Mouse (Mus musculus) intestine, postnatal 0 days (tissue): ENCODE results near the gene Zfp768. TPM values are rescaled to one million over a fixed set of nuclear protein-coding genes. Genes with fewer than 3 reads are reported as not detected.
"Not testable (repeated sequence)": the region's sequence is repeated elsewhere in the genome, so short reads cannot be mapped to it uniquely, and the experiment has no call there.

Experiments used
- ATAC-seq: fragments of 200-750 bp; cut with Nextera tagmentation; 2 replicates; pipeline ENCODE4 v1.8.0; 2017; ENCODE audit warnings: mild to moderate bottlenecking, moderate TSS enrichment, moderate library complexity
- H3K27ac ChIP-seq: fragments of 300-500 bp; sonication (generic); 2 replicates; pipeline ENCODE4 v1.5.1; 2014; ENCODE audit warnings: mild to moderate bottlenecking, low read depth, low read length, moderate library complexity
- H3K27me3 ChIP-seq: fragments of 300-500 bp; sonication (generic); replicated peaks from 2 replicates; pipeline ENCODE4 v1.6.1; 2014; ENCODE audit warnings: low read length, mixed read lengths; ENCODE audit not compliant: control insufficient read depth, insufficient read depth
- H3K36me3 ChIP-seq: fragments of 300-500 bp; sonication (generic); 2 replicates; pipeline ENCODE4 v1.6.1; 2014; ENCODE audit warnings: mild to moderate bottlenecking, moderate library complexity; ENCODE audit not compliant: control insufficient read depth, insufficient read depth
- H3K4me1 ChIP-seq: fragments of 300-500 bp; sonication (generic); replicated peaks from 2 replicates; pipeline ENCODE4 v1.6.1; 2014; ENCODE audit warnings: antibody characterized with exemption, low read length, mixed read lengths; ENCODE audit not compliant: control insufficient read depth, insufficient read depth
- H3K4me2 ChIP-seq: fragments of 300-500 bp; sonication (generic); replicated peaks from 2 replicates; pipeline ENCODE4 v1.6.1; 2014; ENCODE audit warnings: low read depth, mild to moderate bottlenecking, moderate library complexity
- H3K4me3 ChIP-seq: fragments of 300-500 bp; sonication (generic); 2 replicates; pipeline ENCODE4 v1.5.1; 2014; ENCODE audit warnings: low read depth, low read length
- H3K9ac ChIP-seq: fragments of 300-500 bp; sonication (generic); 2 replicates; pipeline ENCODE4 v1.6.1; 2014; ENCODE audit warnings: mild to moderate bottlenecking, low read depth, low read length
- H3K9me3 ChIP-seq: fragments of 300-500 bp; sonication (generic); 2 replicates; pipeline ENCODE4 v1.6.1; 2016; ENCODE audit warnings: mixed run types; ENCODE audit not compliant: control insufficient read depth
- CTCF ChIP-seq: sonication (generic); IDR thresholded peaks from 2 replicates; pipeline ENCODE4 v1.5.1; 2016; ENCODE audit warnings: low read depth, mild to moderate bottlenecking, control low read depth, antibody characterized with exemption, moderate library complexity
- WGBS: fragments of 180-500 bp; shearing (Covaris S2); extraction: QIAGEN DNeasy Blood & Tissue Kit; methylation state at CpG from one replicate; pipeline ENCODE4 v1.1.7; 2014; 5-methylcytosine and 5-hydroxymethylcytosine counted together
- polyA plus RNA-seq: library from polyadenylated mRNA; unstranded; fragments of >200 nt; fragmentation: Nextera tagmentation; extraction: Ambion mirVana; gene quantifications from 2 replicates; pipeline ENCODE4 v1.2.1, GENCODE M21; 2015

Zfp768 gene
- polyA plus RNA-seq, 1 experiment from 2014 or later = 16.3 TPM

DNA sequence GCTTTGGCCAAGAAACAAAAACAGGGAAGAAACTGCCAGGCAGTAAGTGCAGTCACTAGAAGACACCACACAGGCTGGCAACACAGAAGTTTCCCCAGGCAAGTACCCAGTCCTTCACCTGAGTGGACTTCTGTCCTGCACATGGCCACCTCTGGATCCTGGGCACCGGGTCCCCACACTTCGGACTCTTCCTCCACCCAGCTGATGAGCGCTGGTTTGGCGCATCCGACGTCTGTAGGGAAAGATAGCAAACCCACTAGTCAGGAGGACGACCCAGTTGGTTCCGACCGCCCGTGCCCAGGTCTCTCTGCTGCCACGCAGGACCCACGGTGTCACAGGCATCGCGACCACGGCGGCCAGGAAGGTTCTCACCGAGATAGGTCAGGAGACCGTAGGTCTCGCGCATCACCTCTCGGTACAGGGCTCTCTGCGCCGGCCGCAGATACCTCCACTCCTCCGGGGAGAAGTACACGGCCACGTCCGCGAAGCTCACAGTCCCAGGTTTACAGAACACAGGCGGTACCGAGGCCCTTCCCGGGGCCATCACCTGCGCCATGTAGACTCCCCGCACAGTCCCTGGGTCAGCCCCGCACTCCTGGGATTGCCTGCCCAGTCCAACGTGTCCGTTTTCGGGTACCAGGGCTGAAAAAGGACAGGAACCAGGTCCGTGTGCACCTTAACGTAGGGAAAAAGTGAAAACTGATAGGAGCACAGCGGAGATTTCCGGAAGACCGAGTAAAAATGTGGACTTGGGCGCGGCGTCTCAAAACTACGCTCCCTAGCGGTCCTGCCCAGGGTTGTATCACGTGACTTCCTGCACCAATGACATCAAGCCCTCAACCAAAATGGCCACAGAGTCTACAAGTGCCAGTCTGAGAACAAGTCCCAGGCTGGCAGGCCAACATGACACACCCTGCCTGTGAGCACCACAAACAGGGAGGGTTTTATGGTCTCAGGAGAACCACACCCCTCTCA is 30.2 kb upstream of the Zfp768 start, which contains the start of gene Zfp747:
Gene Zfp747, minus strand, starts transcription at position 780 of the 975 bp plus-strand sequence.
- H3K4me2 ChIP-seq = peak within 1 kb of the TSS; percentile 79
- not testable (repeated sequence) for H3K27me3 ChIP-seq, H3K36me3 ChIP-seq, H3K4me1 ChIP-seq, H3K9me3 ChIP-seq
- peak; percentile 87 for TF ChIP-seq CTCF
- H3K9ac ChIP-seq = peak within 1 kb of the TSS; percentile 78
- peak; percentile 94 for ATAC-seq
- WGBS = under 1% methylated on average over 48 of the region's 49 CpGs
- H3K27ac ChIP-seq = peak within 1 kb of the TSS; percentile 90
- peak within 1 kb of the TSS; percentile 74 for H3K4me3 ChIP-seq

DNA sequence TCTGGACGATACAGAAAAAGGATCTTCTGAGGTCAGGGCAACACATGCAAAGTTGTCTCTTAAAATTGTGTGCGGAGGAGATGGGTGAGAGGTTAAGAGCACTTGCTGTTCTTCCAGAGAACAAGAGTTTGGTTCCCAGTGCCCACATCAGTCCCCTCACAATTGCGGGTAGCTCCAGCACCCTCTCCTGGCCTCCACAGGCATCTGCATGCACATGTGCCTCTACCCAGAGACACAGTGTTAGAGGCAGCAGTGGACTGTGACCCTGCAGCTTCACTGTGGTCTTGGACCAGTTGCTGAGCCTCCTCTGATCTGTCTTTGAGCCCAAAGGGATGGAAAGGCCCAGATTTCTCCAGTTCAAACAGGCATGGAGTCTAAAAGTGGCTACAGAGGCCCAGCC is 26.5 kb upstream of the Zfp768 start:
- H3K27me3 ChIP-seq, H3K9ac ChIP-seq, H3K9me3 ChIP-seq, H3K4me1 ChIP-seq, H3K4me2 ChIP-seq, H3K27ac ChIP-seq, H3K4me3 ChIP-seq, ATAC-seq: not testable (repeated sequence)
- WGBS = 89% methylated on average over 3 of the region's 3 CpGs
- peak; percentile 55 for TF ChIP-seq CTCF
- peaks cover 12% of the 10 kb centered on the region; the same call in 1 of the 2 replicates for H3K36me3 ChIP-seq

DNA sequence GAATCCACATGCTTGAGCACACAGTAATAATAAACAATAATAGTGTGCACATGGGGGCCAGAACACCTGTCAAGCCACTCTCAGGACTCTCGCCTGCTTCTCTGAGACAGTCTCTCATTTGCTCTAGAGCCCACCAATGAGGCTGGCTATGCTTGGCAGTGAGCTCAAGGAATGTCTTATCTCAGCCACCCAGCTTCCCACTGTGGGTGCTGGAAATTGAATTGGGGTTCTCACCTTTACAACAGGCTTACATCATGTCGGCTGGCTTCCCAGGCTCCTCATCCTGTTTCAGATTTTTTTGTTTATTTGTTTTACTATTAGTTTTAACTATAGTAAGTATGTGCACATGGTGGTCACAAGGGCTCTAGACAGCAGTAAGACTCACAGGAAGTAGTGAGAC is 25.8 kb upstream of the Zfp768 start:
- Histone ChIP-seq H3K4me3 (no peak overlapping the region), H3K27me3 (no peaks in the 10 kb centered on the region), H3K36me3 (peaks cover 12% of the 10 kb centered on the region; the same call in 1 of the 2 replicates), H3K27ac (no peak overlapping the region), H3K4me2 (no peak overlapping the region), H3K4me1 (no peaks in the 10 kb centered on the region), H3K9ac (no peak overlapping the region), H3K9me3 (no peaks in the 10 kb centered on the region)
- no peak for TF ChIP-seq CTCF
- no peak for ATAC-seq
- 75% methylated on average over 2 of the region's 2 CpGs for WGBS

GRCm38 (mm10) chr7:127366249-127366648 is 20.9 kb upstream of the Zfp768 start:
- H3K27me3 ChIP-seq = no peaks in the 10 kb centered on the region
- H3K36me3 ChIP-seq = 0 out of 2 replicates have a peak, but pooled peaks cover 3% of the 10 kb centered on the region
- H3K27ac ChIP-seq = peak overlapping the region; percentile 60; the same call in 1 of the 2 replicates
- 72% methylated on average over 3 of the region's 3 CpGs for WGBS
- no peaks in the 10 kb centered on the region for H3K9me3 ChIP-seq
- no peaks in the 10 kb centered on the region for H3K4me1 ChIP-seq
- no peak overlapping the region for H3K4me3 ChIP-seq
- no peak for TF ChIP-seq CTCF
- H3K9ac ChIP-seq = no peak overlapping the region
- H3K4me2 ChIP-seq = no peak overlapping the region
- ATAC-seq = no peak

DNA sequence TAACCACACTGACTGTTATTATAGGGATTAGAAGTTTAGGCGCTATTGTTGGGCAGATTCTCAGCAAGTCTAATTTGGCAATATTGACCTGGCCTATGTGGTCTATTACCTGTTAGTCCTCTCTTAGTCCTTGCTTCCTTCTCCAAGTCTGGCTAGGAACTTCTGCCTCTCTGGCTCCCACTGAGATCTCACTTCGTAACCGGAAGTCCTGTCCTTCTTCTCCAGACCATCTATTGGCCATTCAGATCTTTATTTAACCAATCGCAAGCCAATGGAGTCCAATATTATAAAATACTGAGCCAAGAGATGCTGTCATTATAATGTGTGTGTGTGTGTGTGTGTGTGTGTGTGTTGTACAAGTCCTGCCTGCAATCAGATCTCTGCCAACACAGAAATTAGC is 18.8 kb upstream of the Zfp768 start:
- 0 out of 2 replicates have a peak, but pooled peaks cover 3% of the 10 kb centered on the region for H3K36me3 ChIP-seq
- WGBS = 61% methylated on average over 4 of the region's 4 CpGs
- no peak overlapping the region for H3K9ac ChIP-seq
- no peak for ATAC-seq
- peak overlapping the region; percentile 66 for H3K4me2 ChIP-seq
- peak overlapping the region; percentile 36 for H3K4me3 ChIP-seq
- 0 out of 2 replicates have a peak, but pooled peaks cover 3% of the 10 kb centered on the region for H3K4me1 ChIP-seq
- H3K9me3 ChIP-seq = no peaks in the 10 kb centered on the region
- no peaks in the 10 kb centered on the region for H3K27me3 ChIP-seq
- TF ChIP-seq CTCF = no peak
- peak overlapping the region; percentile 78 for H3K27ac ChIP-seq

DNA sequence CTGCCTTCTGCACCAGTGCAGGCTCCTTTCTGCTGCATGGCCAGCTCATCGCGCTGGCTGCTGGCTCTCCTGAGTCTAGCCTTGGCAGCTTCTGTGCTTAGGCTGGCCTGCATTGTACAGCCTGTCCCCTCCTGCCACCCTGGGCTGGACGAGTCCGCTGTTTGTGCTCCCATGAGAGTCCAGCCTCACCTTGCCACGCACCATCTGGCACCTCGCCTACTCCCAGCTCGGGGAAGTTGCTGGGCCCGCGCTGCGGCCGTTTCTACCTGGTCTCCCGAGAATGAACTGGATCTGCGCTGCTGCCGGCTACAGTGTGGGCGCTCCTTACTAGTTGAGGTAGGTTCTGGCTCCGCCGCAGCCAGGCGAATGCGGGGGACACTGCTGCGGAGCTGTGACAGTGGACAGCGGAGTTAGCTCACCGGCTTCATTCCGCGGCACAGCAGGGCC is 18.1 kb upstream of the Zfp768 start:
- 0 out of 2 replicates have a peak, but pooled peaks cover 3% of the 10 kb centered on the region for H3K36me3 ChIP-seq
- WGBS = 6% methylated on average over 24 of the region's 24 CpGs
- peak overlapping the region; percentile 66 for H3K4me2 ChIP-seq
- no peaks in the 10 kb centered on the region for H3K27me3 ChIP-seq
- H3K4me1 ChIP-seq = 0 out of 2 replicates have a peak, but pooled peaks cover 3% of the 10 kb centered on the region
- H3K27ac ChIP-seq = peak overlapping the region; percentile 78
- H3K9me3 ChIP-seq = no peaks in the 10 kb centered on the region
- H3K9ac ChIP-seq = peak overlapping the region; percentile 58
- peak overlapping the region; percentile 36 for H3K4me3 ChIP-seq
- no peak for TF ChIP-seq CTCF
- ATAC-seq = no peak
